Mouse (Mus musculus) T-cell, adult 66 days (primary cell): ENCODE results near the gene Ccdc130. TPM values are rescaled to one million over a fixed set of nuclear protein-coding genes. Genes with fewer than 3 reads are reported as not detected.

Experiments used
- total RNA-seq, 2 experiments: library from RNA; stranded (reverse); gene quantifications; 3 replicates in 1 of 2; 4 replicates in 1 of 2; pipeline ENCODE4 v1.2.4; 2023

The Ccdc130 gene
- total RNA-seq, result 10 to 100 TPM; 21.3 to 22.5 TPM

GRCm38 (mm10) chr8:84269950-84270773 lies at the start of gene Ccdc130:
Gene Ccdc130 (minus strand): TSS chr8:84270380.

GRCm38 (mm10) chr8:84256822-84257610 lies 13.2 kb downstream of the Ccdc130 start, which contains the start of gene Mri1:
Gene Mri1 (minus strand): TSS chr8:84257326.

GRCm38 (mm10) chr8:84249257-84250170 lies 20.7 kb downstream of the Ccdc130 start, which contains the start of gene D8Ertd738e:
Gene D8Ertd738e (minus strand): TSS chr8:84249719.

GRCm38 (mm10) chr8:84236998-84237473 lies 33.1 kb downstream of the Ccdc130 start, which contains the start of gene Zswim4:
Gene Zswim4 (minus strand): TSS chr8:84237055.

Other genes starting within 250 kb of the Ccdc130 start
- gene Palm3, start 248.9 kb downstream of the Ccdc130 start, total RNA-seq, result not detected
- 100 to 1,000 TPM; 284 to 309 TPM for gene Il27ra, start 227.8 kb downstream of the Ccdc130 start, total RNA-seq
- gene Rln3, start 225.4 kb downstream of the Ccdc130 start, total RNA-seq, result 1 to 10 TPM; 2.7 to 3.2 TPM
- 1 to 10 TPM; 1.9 to 2.1 TPM for gene Gm10643, start 205.2 kb downstream of the Ccdc130 start, total RNA-seq
- 10 to 100 TPM; 94.6 to 95.5 TPM for gene Rfx1, start 203.5 kb downstream of the Ccdc130 start, total RNA-seq
- gene Dcaf15, start 165.6 kb downstream of the Ccdc130 start, total RNA-seq, result 10 to 100 TPM; 61.4 to 66.8 TPM
- 10 to 100 TPM; 12.2 to 24.2 TPM for gene Podnl1, start 144.4 kb downstream of the Ccdc130 start, total RNA-seq
- gene Cc2d1a, start 122.4 kb downstream of the Ccdc130 start, total RNA-seq, result 10 to 100 TPM; 34.1 to 37.3 TPM
- gene 4930432K21Rik, start 122.4 kb downstream of the Ccdc130 start, total RNA-seq, result 1 to 10 TPM; 2.0 to 4.1 TPM
- not detected for gene Nanos3, start 85.2 kb downstream of the Ccdc130 start, total RNA-seq
- 10 to 100 TPM; 25.0 to 26.5 TPM for gene Zswim4, start 33.3 kb downstream of the Ccdc130 start, total RNA-seq
- 100 to 1,000 TPM; 166 to 169 TPM for gene D8Ertd738e, start 20.7 kb downstream of the Ccdc130 start, total RNA-seq
- 10 to 100 TPM; 38.4 to 42.1 TPM for gene Mri1, start 13.1 kb downstream of the Ccdc130 start, total RNA-seq
- 10 to 100 TPM in 1 of 2 experiments, 1 to 10 TPM in 1; 8.5 to 11.6 TPM for gene Cacna1a, start 118.1 kb upstream of the Ccdc130 start, total RNA-seq